ENCODE assay signal across 19 mouse cellular contexts in the genomic region with DNA sequence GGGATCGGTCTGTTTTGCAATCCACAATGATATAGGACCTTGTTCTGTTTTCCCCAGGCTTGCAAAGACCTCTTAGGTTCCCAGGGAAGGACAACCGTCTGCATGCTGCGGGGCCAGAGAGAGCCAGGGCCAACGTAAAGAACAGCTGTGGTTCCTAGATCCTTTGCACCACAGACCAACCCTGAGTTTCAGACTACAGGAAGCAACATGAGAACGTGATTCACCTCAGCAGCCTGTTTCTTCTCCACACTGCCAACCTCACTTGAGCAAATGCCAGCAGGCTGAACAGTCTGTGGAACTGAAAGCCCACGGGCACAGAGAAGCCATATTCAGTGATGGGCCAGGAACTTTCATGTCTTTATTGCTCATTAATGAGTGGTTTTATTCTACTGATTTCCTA.
A peak's percentile ranks its signal among the peaks of the same experiment; 100 is the strongest.
DNase-seq lines count a peak whose midpoint lies in the region; ATAC-seq and TF ChIP-seq lines count a peak whose summit lies in the region.
"Had no signal": no experiment of that assay in that cellular context is flagged by ENCODE, and none has a peak within 500 bp of the region (broad histone marks: within the 10 kb centered on the region; RNA-seq: fewer than 3 reads in every experiment).

No protein-coding gene starts in this region.

- WGBS in heart, postnatal 0 days = 52% methylated on average over 6 of the region's 6 CpGs

- H3K27me3 ChIP-seq in heart, postnatal 0 days (ENCODE audit: control insufficient read depth, insufficient read depth, low read length) = no peaks in the 10 kb centered on the region
- H3K27me3 ChIP-seq: hindbrain, embryonic 12.5 days had no signal

- H3K36me3 ChIP-seq in heart, postnatal 0 days (replicated peaks; ENCODE audit: control insufficient read depth, insufficient read depth, low read length) = no peaks in the 10 kb centered on the region
- H3K36me3 ChIP-seq: embryonic facial prominence, embryonic 10.5 days; forebrain, embryonic 10.5 days; heart, embryonic 10.5 days; hindbrain, embryonic 12.5 days had no signal

- H3K9me3 ChIP-seq in heart, postnatal 0 days (replicated peaks; ENCODE audit: control insufficient read depth, low read length) = no peaks in the 10 kb centered on the region
- H3K9me3 ChIP-seq: embryonic facial prominence, embryonic 10.5 days; forebrain, embryonic 10.5 days; heart, embryonic 10.5 days; hindbrain, embryonic 12.5 days had no signal

- no peak for TF ChIP-seq EP300 in heart, postnatal 0 days (IDR thresholded peaks at IDR 0.05; ENCODE audit: low read depth)

- no peak overlapping the region for H3K9ac ChIP-seq in heart, postnatal 0 days (replicated peaks; ENCODE audit: low read depth, low read length)
- H3K9ac ChIP-seq: hindbrain, embryonic 12.5 days had no signal

- no peak for ATAC-seq in heart, postnatal 0 days (ENCODE audit: insufficient read depth, low read depth)
- ATAC-seq: forebrain, embryonic 14.5 days; hindbrain, embryonic 16.5 days; inflammation-experienced regulatory T-cells, adult 6 months; intestine, postnatal 0 days had no signal

- peak; percentile 53 to 60 for DNase-seq in cerebellum, postnatal 14 days
- no peak for DNase-seq in cerebellum, adult 18-20 months
- no peak for DNase-seq in heart, postnatal 0 days (ENCODE audit: low spot score)
- DNase-seq in heart, postnatal 4 days = no peak
- DNase-seq in right cerebral cortex, postnatal 10 days (ENCODE audit: low spot score in 2 of 2) = peak; percentile 49 to 58
- no peak for DNase-seq in right cerebral cortex, adult 2 months (ENCODE audit: low spot score in 2 of 2)
- DNase-seq in skeletal muscle tissue, adult 2 months (ENCODE audit: low read depth, low spot score) = peak; percentile 8
- DNase-seq in kidney, adult 8-10 months = no peak
- DNase-seq: adrenal gland, postnatal 10 days; heart, adult 18-20 months; heart, postnatal 36 days had no signal

- H3K4me3 ChIP-seq in heart, postnatal 0 days (ENCODE audit: low read depth, low read length) = no peak overlapping the region
- H3K4me3 ChIP-seq: embryonic facial prominence, embryonic 10.5 days; forebrain, embryonic 10.5 days; heart, embryonic 10.5 days; hindbrain, embryonic 12.5 days had no signal

- H3K4me1 ChIP-seq in heart, postnatal 0 days (ENCODE audit: control insufficient read depth, insufficient read depth) = peaks cover 9% of the 10 kb centered on the region

- no peak for TF ChIP-seq CTCF in heart, postnatal 0 days (IDR thresholded peaks at IDR 0.05; ENCODE audit: low read depth)

- peak overlapping the region; percentile 38; the same call in 1 of the 2 replicates for H3K27ac ChIP-seq in heart, postnatal 0 days (ENCODE audit: low read depth)
- H3K27ac ChIP-seq: embryonic facial prominence, embryonic 10.5 days; forebrain, embryonic 10.5 days; heart, embryonic 10.5 days; hindbrain, embryonic 12.5 days had no signal

- H3K4me2 ChIP-seq in heart, postnatal 0 days (ENCODE audit: low read depth, low read length) = no peak overlapping the region
- H3K4me2 ChIP-seq: hindbrain, embryonic 12.5 days had no signal

Comparison
In these comparisons a context has a peak if more than half of its experiments do, and no peak if none do; other contexts are left out.
1. DNase-seq: peak in cerebellum, postnatal 14 days (2 of 2), right cerebral cortex, postnatal 10 days (2 of 2) and skeletal muscle tissue, adult 2 months (single experiment); none in cerebellum, adult 18-20 months (0 of 2), heart, postnatal 0 days (single experiment), heart, postnatal 4 days (single experiment), right cerebral cortex, adult 2 months (0 of 2) and kidney, adult 8-10 months (0 of 2).